Mouse (Mus musculus): ENCODE measurements at regions not wholly inside any gene's neighbourhood (a gene's known extent, or its start where the extent isn't known, plus 50 kb on each side); places are given as distances from the start of the nearest gene placed in this dataset.

- H3K4me3 ChIP-seq (ENCODE audit: insufficient read depth, low read length): no peak overlapping the region
- no peak overlapping the region for H3K27ac ChIP-seq (ENCODE audit: insufficient read depth, low read length)
- TF ChIP-seq POLR2A (IDR thresholded peaks at IDR 0.05; ENCODE audit: extremely low read depth, insufficient read depth, low read length): no peak
- TF ChIP-seq CTCF (IDR thresholded peaks at IDR 0.05; ENCODE audit: extremely low read depth, insufficient read depth, low read length): no peak
- H3K4me1 ChIP-seq (ENCODE audit: control insufficient read depth, insufficient read depth, low read length): peaks cover 7% of the 10 kb centered on the region
These were observed 71.0 kb upstream of the Gm11733 start for GRCm38 (mm10) chr11:117413133-117413532.

GRCm38 (mm10) chr11:117413942-117414705 is 70.0 kb upstream of the Gm11733 start:
- no peak overlapping the region for H3K27ac ChIP-seq (ENCODE audit: insufficient read depth, low read length)
- TF ChIP-seq CTCF (IDR thresholded peaks at IDR 0.05; ENCODE audit: extremely low read depth, insufficient read depth, low read length) (no peak), POLR2A (IDR thresholded peaks at IDR 0.05; ENCODE audit: extremely low read depth, insufficient read depth, low read length) (no peak)
- H3K4me1 ChIP-seq (ENCODE audit: control insufficient read depth, insufficient read depth, low read length): peaks cover 4% of the 10 kb centered on the region; the same call in 1 of the 2 replicates
- H3K4me3 ChIP-seq (ENCODE audit: insufficient read depth, low read length): no peak overlapping the region

- peak overlapping the region; percentile 14; the same call in 1 of the 2 replicates for H3K4me3 ChIP-seq (ENCODE audit: insufficient read depth, low read length)
- H3K4me1 ChIP-seq (ENCODE audit: control insufficient read depth, insufficient read depth, low read length): peaks cover 2% of the 10 kb centered on the region; the same call in 1 of the 2 replicates
- no peak overlapping the region for H3K27ac ChIP-seq (ENCODE audit: insufficient read depth, low read length)
- no peak for TF ChIP-seq CTCF (IDR thresholded peaks at IDR 0.05; ENCODE audit: extremely low read depth, insufficient read depth, low read length)
- TF ChIP-seq POLR2A (IDR thresholded peaks at IDR 0.05; ENCODE audit: extremely low read depth, insufficient read depth, low read length): no peak
These were observed 69.3 kb upstream of the Gm11733 start for GRCm38 (mm10) chr11:117414871-117415323.

GRCm38 (mm10) chr11:117415466-117415865 is 68.7 kb upstream of the Gm11733 start:
- TF ChIP-seq POLR2A (IDR thresholded peaks at IDR 0.05; ENCODE audit: extremely low read depth, insufficient read depth, low read length) (no peak), CTCF (IDR thresholded peaks at IDR 0.05; ENCODE audit: extremely low read depth, insufficient read depth, low read length) (no peak)
- Histone ChIP-seq H3K4me1 (ENCODE audit: control insufficient read depth, insufficient read depth, low read length) (no peaks in the 10 kb centered on the region), H3K27ac (ENCODE audit: insufficient read depth, low read length) (no peak overlapping the region), H3K4me3 (ENCODE audit: insufficient read depth, low read length) (no peak overlapping the region)

- no peak for TF ChIP-seq POLR2A (IDR thresholded peaks at IDR 0.05; ENCODE audit: extremely low read depth, insufficient read depth, low read length)
- no peak for TF ChIP-seq CTCF (IDR thresholded peaks at IDR 0.05; ENCODE audit: extremely low read depth, insufficient read depth, low read length)
- Histone ChIP-seq H3K4me1 (ENCODE audit: control insufficient read depth, insufficient read depth, low read length) (no peaks in the 10 kb centered on the region), H3K27ac (ENCODE audit: insufficient read depth, low read length) (no peak overlapping the region), H3K4me3 (ENCODE audit: insufficient read depth, low read length) (no peak overlapping the region)
These were observed 68.2 kb upstream of the Gm11733 start for GRCm38 (mm10) chr11:117415955-117416354.

- Histone ChIP-seq H3K27ac (ENCODE audit: insufficient read depth, low read length) (no peak overlapping the region), H3K4me3 (ENCODE audit: insufficient read depth, low read length) (no peak overlapping the region), H3K4me1 (ENCODE audit: control insufficient read depth, insufficient read depth, low read length) (no peaks in the 10 kb centered on the region)
- TF ChIP-seq CTCF (IDR thresholded peaks at IDR 0.05; ENCODE audit: extremely low read depth, insufficient read depth, low read length): no peak
- no peak for TF ChIP-seq POLR2A (IDR thresholded peaks at IDR 0.05; ENCODE audit: extremely low read depth, insufficient read depth, low read length)
These were observed 67.0 kb upstream of the Gm11733 start for GRCm38 (mm10) chr11:117416984-117417670.

GRCm38 (mm10) chr11:117417959-117418574 is 66.1 kb upstream of the Gm11733 start:
- TF ChIP-seq POLR2A (IDR thresholded peaks at IDR 0.05; ENCODE audit: extremely low read depth, insufficient read depth, low read length) (no peak), CTCF (IDR thresholded peaks at IDR 0.05; ENCODE audit: extremely low read depth, insufficient read depth, low read length) (no peak)
- Histone ChIP-seq H3K4me1 (ENCODE audit: control insufficient read depth, insufficient read depth, low read length) (no peaks in the 10 kb centered on the region), H3K4me3 (ENCODE audit: insufficient read depth, low read length) (no peak overlapping the region), H3K27ac (ENCODE audit: insufficient read depth, low read length) (no peak overlapping the region)

- TF ChIP-seq CTCF (IDR thresholded peaks at IDR 0.05; ENCODE audit: extremely low read depth, insufficient read depth, low read length) (no peak), POLR2A (IDR thresholded peaks at IDR 0.05; ENCODE audit: extremely low read depth, insufficient read depth, low read length) (no peak)
- Histone ChIP-seq H3K27ac (ENCODE audit: insufficient read depth, low read length) (no peak overlapping the region), H3K4me3 (ENCODE audit: insufficient read depth, low read length) (no peak overlapping the region), H3K4me1 (ENCODE audit: control insufficient read depth, insufficient read depth, low read length) (no peaks in the 10 kb centered on the region)
These were observed 65.2 kb upstream of the Gm11733 start for GRCm38 (mm10) chr11:117418939-117419338.

GRCm38 (mm10) chr11:117419351-117419969 is 64.7 kb upstream of the Gm11733 start:
- no peak for TF ChIP-seq CTCF (IDR thresholded peaks at IDR 0.05; ENCODE audit: extremely low read depth, insufficient read depth, low read length)
- no peak overlapping the region for H3K27ac ChIP-seq (ENCODE audit: insufficient read depth, low read length)
- H3K4me3 ChIP-seq (ENCODE audit: insufficient read depth, low read length): no peak overlapping the region
- H3K4me1 ChIP-seq (ENCODE audit: control insufficient read depth, insufficient read depth, low read length): no peaks in the 10 kb centered on the region
